Mouse (Mus musculus): Measurements from ENCODE around the gene Cabp1.

GRCm38 (mm10) chr5:115166815-115167194 lies 27.4 kb downstream of the Cabp1 start:
- TF ChIP-seq CTCF (IDR thresholded peaks at IDR 0.05; ENCODE audit: extremely low read depth, insufficient read depth, insufficient read length, insufficient replicate concordance) (no peak), POLR2A (IDR thresholded peaks at IDR 0.05; ENCODE audit: low read depth, low read length) (no peak)

All from spleen, adult 2 months (tissue).